Mouse (Mus musculus) CD4-positive helper T cell, adult 2 months (primary cell): ENCODE results near the gene Pak1.
A peak's percentile ranks its signal among the peaks of the same experiment; 100 is the strongest.

Experiments
- DNase-seq: peaks from one replicate; pipeline ENCODE4 v3.0.0-alpha.2; 2012; ENCODE audit warnings: low read depth, missing footprints, low spot score

Gene Pak1

GRCm38 (mm10) chr7:97788190-97788668, at the start of gene Pak1:
Gene Pak1, plus strand, starts transcription at chr7:97788541.
- peak; percentile 83 for DNase-seq

GRCm38 (mm10) chr7:97740948-97741347, 47.4 kb upstream of the Pak1 start:
- no peak for DNase-seq

GRCm38 (mm10) chr7:97741756-97742291, 46.5 kb upstream of the Pak1 start:
- no peak for DNase-seq

GRCm38 (mm10) chr7:97745299-97745698, 43.0 kb upstream of the Pak1 start:
- peak; percentile 72 for DNase-seq

GRCm38 (mm10) chr7:97747176-97747707, 41.1 kb upstream of the Pak1 start:
- no peak for DNase-seq

GRCm38 (mm10) chr7:97747787-97748497, 40.4 kb upstream of the Pak1 start:
- DNase-seq: peak; percentile 83

- peak; percentile 76 for DNase-seq
These were observed 39.7 kb upstream of the Pak1 start for GRCm38 (mm10) chr7:97748527-97749206.

- peak; percentile 77 for DNase-seq
These were observed 38.8 kb upstream of the Pak1 start for GRCm38 (mm10) chr7:97749207-97750190.

GRCm38 (mm10) chr7:97756967-97757881, 31.1 kb upstream of the Pak1 start:
- no peak for DNase-seq

GRCm38 (mm10) chr7:97764591-97764990, 23.8 kb upstream of the Pak1 start:
- no peak for DNase-seq

GRCm38 (mm10) chr7:97765181-97765962, 23.0 kb upstream of the Pak1 start:
- no peak for DNase-seq

- no peak for DNase-seq
These were observed 22.4 kb upstream of the Pak1 start for GRCm38 (mm10) chr7:97765963-97766347.

- DNase-seq: no peak
These were observed 21.8 kb upstream of the Pak1 start for GRCm38 (mm10) chr7:97766406-97767166.

- no peak for DNase-seq
These were observed 20.5 kb upstream of the Pak1 start for GRCm38 (mm10) chr7:97767841-97768240.

GRCm38 (mm10) chr7:97769020-97769419, 19.3 kb upstream of the Pak1 start:
- no peak for DNase-seq

GRCm38 (mm10) chr7:97770841-97771620, 17.3 kb upstream of the Pak1 start:
- DNase-seq: no peak

- DNase-seq: no peak
These were observed 13.0 kb upstream of the Pak1 start for GRCm38 (mm10) chr7:97775380-97775779.

GRCm38 (mm10) chr7:97775923-97776322, 12.4 kb upstream of the Pak1 start:
- no peak for DNase-seq
